Mouse (Mus musculus): ENCODE measurements around the gene Csf3r. TPM values are rescaled to one million over a fixed set of nuclear protein-coding genes. Genes with fewer than 3 reads are reported as not detected.
"Not testable (repeated sequence)": the region's sequence is repeated elsewhere in the genome, so short reads cannot be mapped to it uniquely, and the experiment has no call there.

Csf3r gene
- polyA plus RNA-seq (2015; fragmentation: Nextera tagmentation; extraction: Ambion mirVana): 0.56 and 0.84 TPM in 2 replicates

DNA sequence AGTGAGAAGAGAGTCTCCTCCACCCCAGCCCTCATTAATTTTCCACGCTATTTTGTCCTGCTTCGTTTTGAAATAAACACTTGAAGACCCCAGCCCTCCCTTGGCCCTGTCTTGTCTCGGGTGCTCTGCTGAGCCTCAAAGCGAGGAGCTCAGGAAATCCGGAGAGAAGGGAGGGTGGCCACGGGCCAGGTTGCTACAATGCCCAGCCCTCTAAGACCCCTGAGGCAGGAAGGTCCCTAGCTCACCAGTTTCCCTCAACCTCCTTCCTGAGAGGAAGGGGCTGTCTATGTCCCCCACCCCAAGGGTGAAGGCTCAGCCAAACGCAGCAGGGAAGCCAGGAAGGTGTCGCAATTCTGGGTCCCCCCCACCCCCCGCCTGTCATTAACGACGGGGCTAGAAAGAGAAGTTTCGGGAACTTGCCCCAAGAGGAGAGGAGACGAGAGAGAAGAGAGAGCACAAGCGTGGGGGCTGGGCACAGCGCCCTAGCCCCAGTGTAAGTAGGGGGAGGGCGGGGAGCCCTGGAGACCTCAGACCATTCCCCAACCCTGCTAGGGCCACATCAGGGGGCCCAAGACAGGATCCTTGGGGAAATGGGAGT lies at the start of gene Csf3r:
Csf3r (plus strand) TSS at position 248 of the 598 bp plus-strand sequence.
- H3K4me2 ChIP-seq (replicated peaks): no peak within 1 kb of the TSS
- H3K36me3 ChIP-seq: no peaks in the 10 kb centered on the region
- no peak for ATAC-seq (ENCODE audit: low FRiP score, low read depth)
- H3K9me3 ChIP-seq: no peaks in the 10 kb centered on the region
- H3K4me1 ChIP-seq: no peaks in the 10 kb centered on the region
- H3K9ac ChIP-seq: no peak within 1 kb of the TSS
- 0 out of 2 replicates have a peak, but pooled peaks cover 4% of the 10 kb centered on the region for H3K27me3 ChIP-seq
- H3K4me3 ChIP-seq: no peak within 1 kb of the TSS
- 46% methylated on average over 16 of the region's 16 CpGs for WGBS
- H3K27ac ChIP-seq: no peak within 1 kb of the TSS

GRCm38 (mm10) chr4:125977768-125978167 lies 46.6 kb upstream of the Csf3r start:
- no peak overlapping the region for H3K27ac ChIP-seq
- 50% methylated on average over 9 of the region's 9 CpGs for WGBS
- H3K36me3 ChIP-seq: no peaks in the 10 kb centered on the region
- no peak overlapping the region for H3K4me2 ChIP-seq (replicated peaks)
- no peak for ATAC-seq (ENCODE audit: low FRiP score, low read depth)
- H3K27me3 ChIP-seq: no peaks in the 10 kb centered on the region
- no peaks in the 10 kb centered on the region for H3K9me3 ChIP-seq
- no peak overlapping the region for H3K4me3 ChIP-seq
- no peaks in the 10 kb centered on the region for H3K4me1 ChIP-seq
- no peak overlapping the region for H3K9ac ChIP-seq

GRCm38 (mm10) chr4:125983279-125983678 lies 41.1 kb upstream of the Csf3r start:
- no peaks in the 10 kb centered on the region for H3K9me3 ChIP-seq
- no peak overlapping the region for H3K27ac ChIP-seq
- H3K4me3 ChIP-seq: no peak overlapping the region
- no peaks in the 10 kb centered on the region for H3K4me1 ChIP-seq
- H3K36me3 ChIP-seq: no peaks in the 10 kb centered on the region
- ATAC-seq (ENCODE audit: low FRiP score, low read depth): no peak
- no peak overlapping the region for H3K9ac ChIP-seq
- no peak overlapping the region for H3K4me2 ChIP-seq (replicated peaks)
- 84% methylated on average over 8 of the region's 8 CpGs for WGBS
- peaks cover 7% of the 10 kb centered on the region for H3K27me3 ChIP-seq

- not testable (repeated sequence) for H3K4me3 ChIP-seq; H3K9ac ChIP-seq; ATAC-seq (ENCODE audit: low FRiP score, low read depth); H3K4me2 ChIP-seq (replicated peaks); H3K4me1 ChIP-seq; H3K27ac ChIP-seq; H3K9me3 ChIP-seq; H3K36me3 ChIP-seq
- 16% methylated on average over 2 of the region's 2 CpGs for WGBS
- peaks cover 25% of the 10 kb centered on the region for H3K27me3 ChIP-seq
These were observed 38.6 kb upstream of the Csf3r start for GRCm38 (mm10) chr4:125985703-125986102.

GRCm38 (mm10) chr4:125987071-125987470 lies 37.3 kb upstream of the Csf3r start:
- Histone ChIP-seq H3K9me3 (no peaks in the 10 kb centered on the region), H3K27me3 (peaks cover 27% of the 10 kb centered on the region), H3K4me3 (no peak overlapping the region), H3K27ac (no peak overlapping the region), H3K9ac (no peak overlapping the region), H3K36me3 (no peaks in the 10 kb centered on the region), H3K4me2 (replicated peaks) (no peak overlapping the region), H3K4me1 (no peaks in the 10 kb centered on the region)
- WGBS: 46% methylated on average over 3 of the region's 3 CpGs
- ATAC-seq (ENCODE audit: low FRiP score, low read depth): no peak

DNA sequence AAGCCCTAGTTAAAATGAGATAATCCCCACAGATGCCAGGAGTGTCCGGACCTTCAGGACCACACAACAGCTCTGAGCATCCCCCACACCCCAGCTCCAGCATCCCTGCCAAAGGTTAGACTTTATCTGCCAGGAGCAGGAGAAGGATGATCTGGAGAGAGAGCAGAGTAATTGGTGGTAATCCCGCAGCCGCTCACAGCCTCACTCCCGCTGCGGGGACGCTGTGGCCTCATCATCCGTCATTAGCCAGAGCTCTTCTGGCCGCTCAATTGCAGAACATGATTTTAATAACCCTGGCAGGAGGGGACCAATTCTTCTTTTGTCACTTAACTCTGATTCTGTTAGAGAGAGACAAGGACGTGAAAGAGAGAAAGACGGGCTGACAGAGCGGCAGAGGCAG lies 35.3 kb upstream of the Csf3r start:
- Histone ChIP-seq H3K27ac (no peak overlapping the region), H3K4me3 (no peak overlapping the region), H3K9ac (no peak overlapping the region), H3K4me2 (replicated peaks) (no peak overlapping the region), H3K4me1 (no peaks in the 10 kb centered on the region), H3K9me3 (no peaks in the 10 kb centered on the region), H3K36me3 (no peaks in the 10 kb centered on the region), H3K27me3 (peaks cover 33% of the 10 kb centered on the region)
- no peak for ATAC-seq (ENCODE audit: low FRiP score, low read depth)
- 44% methylated on average over 11 of the region's 11 CpGs for WGBS

DNA sequence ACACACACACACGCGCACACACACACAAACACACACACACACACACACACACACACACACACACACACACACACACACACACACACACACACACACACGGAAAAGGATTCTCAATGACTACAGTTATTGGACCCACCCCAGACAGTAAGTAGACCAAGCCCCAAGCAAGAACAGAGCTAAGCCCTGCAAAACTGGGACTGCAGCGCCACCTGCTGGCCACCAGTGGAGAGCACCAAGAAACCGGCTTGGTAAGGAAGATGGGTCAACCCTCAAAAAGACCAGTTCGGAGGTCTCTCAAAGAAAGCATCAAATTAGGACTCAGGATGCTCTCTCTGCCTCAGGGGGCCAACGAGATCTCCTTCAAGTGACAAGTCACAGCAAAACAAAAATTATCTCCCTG lies 34.2 kb upstream of the Csf3r start:
- Histone ChIP-seq H3K27me3 (peaks cover 35% of the 10 kb centered on the region), H3K9me3 (no peaks in the 10 kb centered on the region), H3K36me3 (no peaks in the 10 kb centered on the region), H3K4me3 (no peak overlapping the region), H3K4me2 (replicated peaks) (no peak overlapping the region), H3K9ac (no peak overlapping the region), H3K4me1 (no peaks in the 10 kb centered on the region), H3K27ac (no peak overlapping the region)
- WGBS: 12% methylated on average over 5 of the region's 7 CpGs
- ATAC-seq (ENCODE audit: low FRiP score, low read depth): no peak

- Histone ChIP-seq H3K4me2 (replicated peaks) (no peak overlapping the region), H3K9ac (no peak overlapping the region), H3K4me1 (no peaks in the 10 kb centered on the region), H3K36me3 (no peaks in the 10 kb centered on the region), H3K27ac (no peak overlapping the region), H3K27me3 (peaks cover 35% of the 10 kb centered on the region), H3K9me3 (0 out of 2 replicates have a peak, but pooled peaks cover under 1% of the 10 kb centered on the region), H3K4me3 (no peak overlapping the region)
- WGBS: 80% methylated on average over 3 of the region's 3 CpGs
- no peak for ATAC-seq (ENCODE audit: low FRiP score, low read depth)
These were observed 32.1 kb upstream of the Csf3r start for GRCm38 (mm10) chr4:125992206-125992605.

- 51% methylated on average over 2 of the region's 2 CpGs for WGBS
- no peak for ATAC-seq (ENCODE audit: low FRiP score, low read depth)
- Histone ChIP-seq H3K27ac (no peak overlapping the region), H3K36me3 (no peaks in the 10 kb centered on the region), H3K4me3 (no peak overlapping the region), H3K4me1 (no peaks in the 10 kb centered on the region), H3K9me3 (peaks cover 7% of the 10 kb centered on the region; the same call in 1 of the 2 replicates), H3K27me3 (peaks cover 32% of the 10 kb centered on the region), H3K4me2 (replicated peaks) (no peak overlapping the region), H3K9ac (no peak overlapping the region)
These were observed 31.4 kb upstream of the Csf3r start for GRCm38 (mm10) chr4:125992906-125993305.

GRCm38 (mm10) chr4:125996576-125996975 lies 27.8 kb upstream of the Csf3r start:
- H3K27me3 ChIP-seq: peaks cover 9% of the 10 kb centered on the region; the same call in 1 of the 2 replicates
- 5% methylated on average over 4 of the region's 4 CpGs for WGBS
- no peak overlapping the region for H3K9ac ChIP-seq
- no peak overlapping the region for H3K4me2 ChIP-seq (replicated peaks)
- ATAC-seq (ENCODE audit: low FRiP score, low read depth): no peak
- no peaks in the 10 kb centered on the region for H3K4me1 ChIP-seq
- no peaks in the 10 kb centered on the region for H3K36me3 ChIP-seq
- H3K4me3 ChIP-seq: no peak overlapping the region
- peaks cover 12% of the 10 kb centered on the region; the same call in 1 of the 2 replicates for H3K9me3 ChIP-seq
- no peak overlapping the region for H3K27ac ChIP-seq

GRCm38 (mm10) chr4:125997826-125998225 lies 26.5 kb upstream of the Csf3r start:
- H3K36me3 ChIP-seq: no peaks in the 10 kb centered on the region
- H3K4me3 ChIP-seq: no peak overlapping the region
- H3K27me3 ChIP-seq: peaks cover 8% of the 10 kb centered on the region; the same call in 1 of the 2 replicates
- 88% methylated on average over 2 of the region's 2 CpGs for WGBS
- ATAC-seq (ENCODE audit: low FRiP score, low read depth): no peak
- no peak overlapping the region for H3K9ac ChIP-seq
- H3K4me1 ChIP-seq: no peaks in the 10 kb centered on the region
- peaks cover 12% of the 10 kb centered on the region; the same call in 1 of the 2 replicates for H3K9me3 ChIP-seq
- no peak overlapping the region for H3K27ac ChIP-seq
- H3K4me2 ChIP-seq (replicated peaks): no peak overlapping the region

- ATAC-seq (ENCODE audit: low FRiP score, low read depth): no peak
- Histone ChIP-seq H3K4me3 (no peak overlapping the region), H3K9me3 (peaks cover 12% of the 10 kb centered on the region; the same call in 1 of the 2 replicates), H3K27ac (no peak overlapping the region), H3K4me1 (no peaks in the 10 kb centered on the region), H3K9ac (no peak overlapping the region), H3K4me2 (replicated peaks) (no peak overlapping the region), H3K27me3 (0 out of 2 replicates have a peak, but pooled peaks cover 3% of the 10 kb centered on the region), H3K36me3 (no peaks in the 10 kb centered on the region)
- WGBS: 76% methylated on average over 12 of the region's 12 CpGs
These were observed 22.8 kb upstream of the Csf3r start for GRCm38 (mm10) chr4:126001311-126002199.
